Mouse (Mus musculus) small intestine, adult 2 months (tissue): ENCODE results near the gene Pth2. TPM values are rescaled to one million over a fixed set of nuclear protein-coding genes. Genes with fewer than 3 reads are reported as not detected.
A peak's percentile ranks its signal among the peaks of the same experiment; 100 is the strongest.

Source experiments
- H3K27ac ChIP-seq: fragments of 200-500 bp; 2 replicates; pipeline ENCODE4 v1.5.1; 2012; ENCODE audit warnings: low read depth, low read length, control low read depth, inconsistent platforms; ENCODE audit not compliant: insufficient read depth
- H3K27me3 ChIP-seq: fragments of 200-500 bp; 2 replicates; pipeline ENCODE4 v1.6.1; 2012; ENCODE audit warnings: mild to moderate bottlenecking, moderate library complexity, low read length, inconsistent platforms; ENCODE audit not compliant: control insufficient read depth, insufficient read depth
- H3K36me3 ChIP-seq: fragments of 200-500 bp; 2 replicates; pipeline ENCODE4 v1.6.1; 2012; ENCODE audit warnings: mild to moderate bottlenecking, low read length, control low read depth, inconsistent platforms; ENCODE audit not compliant: control insufficient read depth, insufficient read depth
- H3K4me1 ChIP-seq: fragments of 200-500 bp; 2 replicates; pipeline ENCODE4 v1.6.1; 2012; ENCODE audit warnings: low read length, inconsistent platforms, mixed read lengths; ENCODE audit not compliant: control insufficient read depth, insufficient read depth, insufficient read length
- H3K4me3 ChIP-seq: fragments of 200-500 bp; 2 replicates; pipeline ENCODE4 v1.5.1; 2012; ENCODE audit warnings: low read depth, mild to moderate bottlenecking, control low read depth, inconsistent platforms, low read length, moderate library complexity
- CTCF ChIP-seq: fragments of 200-500 bp; IDR thresholded peaks from 2 replicates; pipeline ENCODE4 v1.5.1; 2012; ENCODE audit warnings: low read depth, mild to moderate bottlenecking, control low read depth, inconsistent platforms, low read length, moderate library complexity, mixed read lengths; ENCODE audit not compliant: insufficient replicate concordance, insufficient read length; ENCODE audit errors: extremely low read depth
- POLR2A ChIP-seq: fragments of 200-500 bp; IDR thresholded peaks from 2 replicates; pipeline ENCODE4 v1.6.1; 2012; ENCODE audit warnings: low read depth, mild to moderate bottlenecking, control low read depth, inconsistent platforms, low read length, moderate library complexity
- WGBS: fragments of 180-500 bp; shearing (Covaris S2); methylation state at CpG from one replicate; pipeline ENCODE4 v1.1.7; 2018; 5-methylcytosine and 5-hydroxymethylcytosine counted together
- polyA plus RNA-seq: library from polyadenylated mRNA; depleted of rRNA; stranded (reverse); fragments of >200 nt; gene quantifications from 2 replicates; pipeline ENCODE4 v1.2.3, GENCODE M21; 2012; rRNA removed

The Pth2 gene
- polyA plus RNA-seq, result not detected in 2 replicates

DNA sequence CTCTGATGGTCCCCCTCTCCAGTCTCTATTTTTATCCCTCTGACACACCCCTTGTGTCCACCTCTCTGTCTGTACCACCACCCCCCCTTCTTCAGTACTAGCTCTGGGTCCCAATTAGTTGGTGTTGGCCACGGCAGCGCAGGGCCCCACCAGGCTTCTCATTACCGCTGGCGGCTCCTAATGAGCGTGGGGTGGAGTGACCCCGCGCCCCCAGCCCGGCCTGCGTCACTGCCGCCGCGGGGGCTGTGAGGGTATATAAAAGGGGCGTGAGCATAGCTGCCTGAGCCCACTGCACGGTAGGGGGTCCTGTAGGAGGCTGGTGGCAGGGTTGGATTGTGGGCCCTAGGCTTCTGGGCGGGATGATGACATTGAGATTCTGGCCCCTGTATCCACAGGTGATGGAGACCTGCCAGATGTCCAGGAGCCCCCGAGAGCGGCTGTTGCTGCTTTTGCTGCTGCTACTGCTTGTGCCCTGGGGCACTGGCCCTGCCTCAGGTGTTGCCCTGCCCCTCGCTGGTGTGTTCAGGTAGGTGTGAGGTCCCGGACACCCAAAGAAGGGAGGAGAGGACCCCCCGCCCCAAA, at the start of gene Pth2:
Gene Pth2 (plus strand): TSS at position 100 of the 582 bp plus-strand sequence.
- Histone ChIP-seq H3K36me3 (no peaks in the 10 kb centered on the region), H3K4me3 (peak within 1 kb of the TSS; percentile 11; the same call in 1 of the 2 replicates), H3K4me1 (peaks cover 10% of the 10 kb centered on the region), H3K27me3 (peaks cover 59% of the 10 kb centered on the region), H3K27ac (no peak within 1 kb of the TSS)
- WGBS, result 28% methylated on average over 20 of the region's 20 CpGs
- TF ChIP-seq CTCF (no peak), POLR2A (no peak)

DNA sequence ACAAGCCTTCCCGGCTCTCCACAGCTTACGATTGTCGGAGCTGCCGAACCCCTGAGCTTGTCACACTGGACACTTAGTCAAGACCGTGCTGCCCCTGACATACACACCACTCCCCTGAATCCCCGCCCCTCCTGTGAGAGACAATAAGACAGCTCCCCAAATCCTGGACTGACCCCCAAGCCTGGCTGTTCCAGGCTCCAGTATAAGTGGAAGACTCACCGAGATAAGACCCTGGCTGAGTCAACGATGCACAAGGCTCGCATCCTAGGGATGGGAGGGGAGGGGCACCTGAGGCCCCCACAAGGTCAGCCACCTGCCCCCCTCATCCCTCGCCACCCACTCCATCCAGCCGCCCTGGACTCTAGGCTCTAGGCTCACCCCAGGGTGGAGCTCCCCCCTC, 48.9 kb upstream of the Pth2 start:
- no peak for TF ChIP-seq CTCF
- 92% methylated on average over 11 of the region's 11 CpGs for WGBS
- no peak overlapping the region for H3K4me3 ChIP-seq
- H3K4me1 ChIP-seq, result 0 out of 2 replicates have a peak, but pooled peaks cover 4% of the 10 kb centered on the region
- H3K27me3 ChIP-seq, result no peaks in the 10 kb centered on the region
- peaks cover 5% of the 10 kb centered on the region for H3K36me3 ChIP-seq
- no peak overlapping the region for H3K27ac ChIP-seq

GRCm38 (mm10) chr7:45133446-45134159, 47.2 kb upstream of the Pth2 start:
- Histone ChIP-seq H3K4me1 (0 out of 2 replicates have a peak, but pooled peaks cover 4% of the 10 kb centered on the region), H3K36me3 (no peaks in the 10 kb centered on the region), H3K27me3 (no peaks in the 10 kb centered on the region), H3K27ac (no peak overlapping the region), H3K4me3 (no peak overlapping the region)
- WGBS, result 87% methylated on average over 8 of the region's 8 CpGs
- no peak for TF ChIP-seq POLR2A
- peak; percentile 28; the same call in 1 of the 2 replicates for TF ChIP-seq CTCF

GRCm38 (mm10) chr7:45134544-45135026, 46.2 kb upstream of the Pth2 start:
- 29% methylated on average over 12 of the region's 12 CpGs for whole genome bisulfite sequencing

DNA sequence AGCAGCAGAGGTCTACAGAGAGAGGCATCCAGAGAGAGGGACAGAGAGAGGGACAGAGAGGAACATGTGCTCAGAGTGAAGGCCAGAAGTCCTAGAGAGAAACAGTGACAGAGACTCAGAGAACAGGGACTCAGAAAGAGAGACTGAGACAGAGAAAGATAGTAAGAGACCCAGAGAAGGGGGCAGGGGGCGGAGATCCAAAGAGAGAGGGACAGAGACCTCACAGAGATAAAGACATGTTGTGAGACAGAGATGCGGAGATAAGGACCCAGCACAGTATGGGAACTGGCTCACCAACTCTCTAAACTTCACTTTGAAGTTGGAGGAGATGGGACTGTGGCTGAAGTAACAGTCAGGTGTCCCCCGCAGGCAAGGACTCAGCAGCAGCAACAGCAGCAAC, 45.4 kb upstream of the Pth2 start:
- TF ChIP-seq CTCF, result no peak
- no peak for TF ChIP-seq POLR2A
- Histone ChIP-seq H3K27ac (peak overlapping the region; percentile 17; the same call in 1 of the 2 replicates), H3K4me1 (0 out of 2 replicates have a peak, but pooled peaks cover 4% of the 10 kb centered on the region), H3K36me3 (no peaks in the 10 kb centered on the region), H3K4me3 (peak overlapping the region; percentile 81), H3K27me3 (no peaks in the 10 kb centered on the region)
- 81% methylated on average over 3 of the region's 3 CpGs for WGBS

More at GRCm38 (mm10) chr7:45134544-45135026, 46.2 kb upstream of the Pth2 start:
- Histone ChIP-seq H3K36me3 (no peaks in the 10 kb centered on the region), H3K4me1 (0 out of 2 replicates have a peak, but pooled peaks cover 4% of the 10 kb centered on the region), H3K4me3 (peak overlapping the region; percentile 12), H3K27me3 (no peaks in the 10 kb centered on the region), H3K27ac (no peak overlapping the region)
- TF ChIP-seq CTCF (no peak), POLR2A (0 out of 2 replicates have a peak, but pooled peaks have one; percentile 34)

DNA sequence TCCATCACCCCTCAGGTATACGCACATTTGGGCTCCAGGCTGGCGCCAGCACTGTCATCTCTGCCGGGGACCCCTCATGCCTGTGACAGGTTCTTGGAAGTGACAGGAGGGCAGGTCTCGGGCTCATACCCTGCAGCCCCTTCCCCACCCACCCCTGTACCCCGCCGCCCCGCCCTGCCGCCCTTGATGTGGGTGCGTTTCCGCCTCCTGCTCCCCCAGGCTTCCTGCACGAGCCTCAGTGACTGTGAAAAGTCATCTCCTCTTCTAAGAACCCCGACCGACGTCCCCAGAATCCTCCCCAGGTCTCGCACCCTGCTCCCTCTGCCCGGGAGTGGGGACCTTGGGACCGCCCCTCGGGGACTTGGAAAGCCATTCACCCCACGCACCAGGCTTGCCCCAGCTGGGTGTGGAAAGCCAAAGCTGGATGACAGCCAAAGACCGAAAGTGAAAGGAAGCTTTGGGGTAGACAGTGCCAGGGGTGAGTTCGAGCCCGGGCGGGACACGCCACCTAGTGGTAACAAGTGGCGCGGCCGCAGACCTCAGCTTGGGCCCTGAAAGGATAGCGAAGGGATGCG, 44.7 kb upstream of the Pth2 start, which contains the start of the genes Gm45713 and Flt3l:
Gene Gm45713 (minus strand): TSS at position 239 of the 575 bp plus-strand sequence.
Gene Flt3l (minus strand): TSS at position 440 of the 575 bp plus-strand sequence.
- Histone ChIP-seq H3K27ac (peak within 1 kb of the TSS; percentile 70), H3K36me3 (no peaks in the 10 kb centered on the region), H3K27me3 (no peaks in the 10 kb centered on the region), H3K4me3 (peak within 1 kb of the TSS; percentile 81), H3K4me1 (0 out of 2 replicates have a peak, but pooled peaks cover 4% of the 10 kb centered on the region)
- 2% methylated on average over 29 of the region's 29 CpGs for WGBS
- TF ChIP-seq POLR2A, result peak; percentile 40; the same call in 1 of the 2 replicates
- peak; percentile 95 for TF ChIP-seq CTCF
